Mouse (Mus musculus): ENCODE results near the gene Pdia6. TPM values are rescaled to one million over a fixed set of nuclear protein-coding genes. Genes with fewer than 3 reads are reported as not detected.

Gene Pdia6
- polyA plus RNA-seq, 1 experiment: 319 TPM

DNA sequence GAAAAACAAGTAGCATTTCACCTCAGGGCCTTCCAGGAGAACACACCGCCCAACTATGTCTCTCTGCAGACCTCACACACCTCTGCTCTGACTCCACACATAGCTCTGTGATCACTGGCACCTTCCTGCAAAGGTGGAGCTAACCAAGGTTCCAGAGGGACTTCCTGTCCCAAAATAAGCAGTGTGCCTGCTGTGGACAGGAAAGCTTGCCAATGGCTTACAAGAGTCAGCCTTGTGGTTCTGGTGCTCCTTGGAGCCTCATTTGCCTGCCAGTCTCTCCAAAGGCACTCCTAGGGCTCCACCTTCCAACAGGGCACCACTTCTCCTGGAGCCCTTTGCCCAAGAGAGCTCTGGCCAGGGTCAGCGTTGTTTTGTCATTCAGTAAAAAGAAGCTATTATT lies 1.5 kb upstream of the Pdia6 start:
- Histone ChIP-seq H3K79me2 (ENCODE audit: control insufficient read depth, insufficient read depth) (peaks cover 34% of the 10 kb centered on the region), H3K27me3 (ENCODE audit: control insufficient read depth, insufficient read depth, insufficient read length) (no peaks in the 10 kb centered on the region)

DNA sequence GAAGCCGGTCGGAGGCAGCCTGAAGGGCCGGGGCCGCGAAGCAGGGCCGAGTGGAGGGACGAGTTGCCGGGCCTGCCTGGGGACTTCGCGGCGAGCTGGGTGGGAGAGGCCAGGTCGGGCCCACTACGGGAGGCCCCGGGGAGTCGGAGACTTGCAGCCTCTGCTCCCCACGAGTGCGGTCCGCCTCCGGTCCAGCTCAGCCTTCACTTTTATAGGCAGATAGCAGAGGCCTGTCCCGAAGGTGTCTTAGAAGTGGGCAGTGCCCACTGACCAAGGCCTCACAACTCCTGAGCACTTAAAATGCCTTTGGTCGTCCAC lies 287 bp downstream of the Pdia6 start:
- no peaks in the 10 kb centered on the region for H3K27me3 ChIP-seq (ENCODE audit: control insufficient read depth, insufficient read depth, insufficient read length)
- H3K79me2 ChIP-seq (ENCODE audit: control insufficient read depth, insufficient read depth): peaks cover 52% of the 10 kb centered on the region
- H3K79me3 ChIP-seq (ENCODE audit: low read depth): peaks cover 38% of the 10 kb centered on the region
- peak overlapping the region; percentile 82 for H3K4me3 ChIP-seq (ENCODE audit: insufficient read depth, poor library complexity, severe bottlenecking)
- TF ChIP-seq MYOD1 (IDR thresholded peaks at IDR 0.05; ENCODE audit: control insufficient read depth, insufficient read length, low read depth) (no peak), FOSL1 (IDR thresholded peaks at IDR 0.05; ENCODE audit: insufficient read depth, low read length, poor library complexity, severe bottlenecking) (no peak), CEBPB (IDR thresholded peaks at IDR 0.05; ENCODE audit: low read depth) (no peak)
- H3K36me3 ChIP-seq (ENCODE audit: control insufficient read depth, insufficient read depth): peaks cover 29% of the 10 kb centered on the region
- peak overlapping the region; percentile 94 for H3ac ChIP-seq (ENCODE audit: control insufficient read depth, insufficient read length, low read depth)

More for the DNA sequence above, 1.5 kb upstream of the Pdia6 start:
- Histone ChIP-seq H3K4me3 (ENCODE audit: insufficient read depth, poor library complexity, severe bottlenecking) (no peak overlapping the region), H3K36me3 (ENCODE audit: control insufficient read depth, insufficient read depth) (peaks cover 12% of the 10 kb centered on the region), H3K79me3 (ENCODE audit: low read depth) (peaks cover 26% of the 10 kb centered on the region), H3ac (ENCODE audit: control insufficient read depth, insufficient read length, low read depth) (no peak overlapping the region)
- TF ChIP-seq CEBPB (IDR thresholded peaks at IDR 0.05; ENCODE audit: low read depth): no peak
- no peak for TF ChIP-seq CTCF (IDR thresholded peaks at IDR 0.05; ENCODE audit: control insufficient read depth, insufficient read depth, insufficient read length)
- no peak for TF ChIP-seq MYOD1 (IDR thresholded peaks at IDR 0.05; ENCODE audit: control insufficient read depth, insufficient read length, low read depth)
- TF ChIP-seq FOSL1 (IDR thresholded peaks at IDR 0.05; ENCODE audit: insufficient read depth, low read length, poor library complexity, severe bottlenecking): no peak
- no peak for TF ChIP-seq USF1 (IDR thresholded peaks at IDR 0.05; ENCODE audit: low read depth)
- TF ChIP-seq MYOG (IDR thresholded peaks at IDR 0.05; ENCODE audit: control insufficient read depth, extremely low read depth, insufficient read length): no peak

DNA sequence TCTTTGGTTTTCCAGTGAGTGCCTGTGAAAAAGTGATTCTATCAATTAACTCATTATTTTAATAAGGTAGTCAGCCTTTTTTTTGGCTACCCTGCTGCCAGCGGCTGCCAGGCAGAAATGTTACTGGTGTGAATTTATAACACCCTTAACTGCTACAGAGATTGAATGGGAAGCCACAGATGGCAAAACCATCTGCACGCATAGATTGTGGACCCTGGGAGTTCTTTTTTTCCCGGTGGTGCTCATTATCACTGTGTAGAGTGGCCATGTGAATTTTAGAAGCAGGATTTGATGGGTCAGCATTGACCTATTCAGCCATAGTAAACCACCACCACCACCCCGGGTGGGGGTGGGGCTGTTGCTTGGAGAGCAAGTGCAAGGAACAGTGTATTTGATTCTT lies 971 bp downstream of the Pdia6 start:
- Histone ChIP-seq H3ac (ENCODE audit: control insufficient read depth, insufficient read length, low read depth) (peak overlapping the region; percentile 59), H3K79me3 (ENCODE audit: low read depth) (peaks cover 44% of the 10 kb centered on the region), H3K36me3 (ENCODE audit: control insufficient read depth, insufficient read depth) (peaks cover 34% of the 10 kb centered on the region), H3K79me2 (ENCODE audit: control insufficient read depth, insufficient read depth) (peaks cover 59% of the 10 kb centered on the region), H3K27me3 (ENCODE audit: control insufficient read depth, insufficient read depth, insufficient read length) (no peaks in the 10 kb centered on the region), H3K4me3 (ENCODE audit: insufficient read depth, poor library complexity, severe bottlenecking) (peak overlapping the region; percentile 82)
- no peak for TF ChIP-seq FOSL1 (IDR thresholded peaks at IDR 0.05; ENCODE audit: insufficient read depth, low read length, poor library complexity, severe bottlenecking)
- TF ChIP-seq MYOG (IDR thresholded peaks at IDR 0.05; ENCODE audit: control insufficient read depth, extremely low read depth, insufficient read length): no peak
- TF ChIP-seq MYOD1 (IDR thresholded peaks at IDR 0.05; ENCODE audit: control insufficient read depth, insufficient read length, low read depth): no peak
- TF ChIP-seq CTCF (IDR thresholded peaks at IDR 0.05; ENCODE audit: control insufficient read depth, insufficient read depth, insufficient read length): no peak
- TF ChIP-seq USF1 (IDR thresholded peaks at IDR 0.05; ENCODE audit: low read depth): no peak
- TF ChIP-seq MAX (IDR thresholded peaks at IDR 0.05): no peak
- no peak for TF ChIP-seq CEBPB (IDR thresholded peaks at IDR 0.05; ENCODE audit: low read depth)

DNA sequence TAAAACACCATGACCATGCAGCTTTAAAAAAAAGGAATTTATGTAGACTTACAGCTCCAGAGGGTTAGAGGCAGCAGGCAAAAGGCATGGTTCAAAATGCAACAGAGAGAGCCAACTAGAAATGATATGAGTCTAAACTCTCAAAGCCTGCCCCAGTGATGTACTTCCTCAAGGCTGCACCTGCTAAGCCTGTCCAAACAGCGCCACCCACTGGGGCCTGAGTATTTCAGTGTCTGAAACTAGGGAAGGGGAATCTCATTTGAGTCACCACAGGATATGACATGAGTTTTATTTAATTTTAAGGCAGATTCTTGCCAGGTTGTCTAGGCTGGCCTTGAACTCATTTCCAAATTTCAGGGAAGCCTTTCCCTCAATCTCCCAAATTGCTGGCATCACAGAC lies 4.9 kb downstream of the Pdia6 start:
- Histone ChIP-seq H3K79me3 (ENCODE audit: low read depth) (peaks cover 59% of the 10 kb centered on the region), H3ac (ENCODE audit: control insufficient read depth, insufficient read length, low read depth) (no peak overlapping the region), H3K79me2 (ENCODE audit: control insufficient read depth, insufficient read depth) (peaks cover 83% of the 10 kb centered on the region), H3K27me3 (ENCODE audit: control insufficient read depth, insufficient read depth, insufficient read length) (no peaks in the 10 kb centered on the region), H3K36me3 (ENCODE audit: control insufficient read depth, insufficient read depth) (peaks cover 72% of the 10 kb centered on the region), H3K4me3 (ENCODE audit: insufficient read depth, poor library complexity, severe bottlenecking) (no peak overlapping the region)
- TF ChIP-seq MAX (IDR thresholded peaks at IDR 0.05) (no peak), FOSL1 (IDR thresholded peaks at IDR 0.05; ENCODE audit: insufficient read depth, low read length, poor library complexity, severe bottlenecking) (no peak), MYOD1 (IDR thresholded peaks at IDR 0.05; ENCODE audit: control insufficient read depth, insufficient read length, low read depth) (no peak), MYOG (IDR thresholded peaks at IDR 0.05; ENCODE audit: control insufficient read depth, extremely low read depth, insufficient read length) (no peak), USF1 (IDR thresholded peaks at IDR 0.05; ENCODE audit: low read depth) (no peak)

DNA sequence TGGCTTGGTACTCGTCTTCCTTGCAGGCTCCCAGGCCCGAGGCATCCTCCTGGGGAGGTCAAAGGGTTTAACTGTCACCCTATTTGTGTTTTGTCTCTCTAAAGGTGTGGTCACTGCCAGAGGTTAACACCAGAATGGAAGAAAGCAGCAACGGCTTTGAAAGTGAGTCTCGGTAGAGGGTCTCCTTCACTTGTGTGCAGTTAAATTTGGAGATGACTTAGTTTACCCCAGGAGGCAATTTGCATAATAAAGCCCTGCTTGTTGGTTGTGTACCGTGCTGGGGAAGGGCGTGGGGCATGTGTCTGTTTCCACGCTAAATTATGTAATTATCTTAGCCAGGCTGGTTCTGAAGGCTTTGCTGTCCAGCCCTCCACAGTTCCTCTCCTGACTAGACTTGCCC lies 7.5 kb downstream of the Pdia6 start:
- H3K79me3 ChIP-seq (ENCODE audit: low read depth): peaks cover 40% of the 10 kb centered on the region
- H3K36me3 ChIP-seq (ENCODE audit: control insufficient read depth, insufficient read depth): peaks cover 90% of the 10 kb centered on the region
- no peaks in the 10 kb centered on the region for H3K27me3 ChIP-seq (ENCODE audit: control insufficient read depth, insufficient read depth, insufficient read length)
- no peak overlapping the region for H3ac ChIP-seq (ENCODE audit: control insufficient read depth, insufficient read length, low read depth)
- peaks cover 59% of the 10 kb centered on the region for H3K79me2 ChIP-seq (ENCODE audit: control insufficient read depth, insufficient read depth)
- no peak overlapping the region for H3K4me3 ChIP-seq (ENCODE audit: insufficient read depth, poor library complexity, severe bottlenecking)
- no peak for TF ChIP-seq FOSL1 (IDR thresholded peaks at IDR 0.05; ENCODE audit: insufficient read depth, low read length, poor library complexity, severe bottlenecking)
- no peak for TF ChIP-seq MAX (IDR thresholded peaks at IDR 0.05)
- TF ChIP-seq MYOG (IDR thresholded peaks at IDR 0.05; ENCODE audit: control insufficient read depth, extremely low read depth, insufficient read length): no peak
- TF ChIP-seq CEBPB (IDR thresholded peaks at IDR 0.05; ENCODE audit: low read depth): no peak
- TF ChIP-seq USF1 (IDR thresholded peaks at IDR 0.05; ENCODE audit: low read depth): no peak
- no peak for TF ChIP-seq CTCF (IDR thresholded peaks at IDR 0.05; ENCODE audit: control insufficient read depth, insufficient read depth, insufficient read length)
- TF ChIP-seq MYOD1 (IDR thresholded peaks at IDR 0.05; ENCODE audit: control insufficient read depth, insufficient read length, low read depth): no peak

DNA sequence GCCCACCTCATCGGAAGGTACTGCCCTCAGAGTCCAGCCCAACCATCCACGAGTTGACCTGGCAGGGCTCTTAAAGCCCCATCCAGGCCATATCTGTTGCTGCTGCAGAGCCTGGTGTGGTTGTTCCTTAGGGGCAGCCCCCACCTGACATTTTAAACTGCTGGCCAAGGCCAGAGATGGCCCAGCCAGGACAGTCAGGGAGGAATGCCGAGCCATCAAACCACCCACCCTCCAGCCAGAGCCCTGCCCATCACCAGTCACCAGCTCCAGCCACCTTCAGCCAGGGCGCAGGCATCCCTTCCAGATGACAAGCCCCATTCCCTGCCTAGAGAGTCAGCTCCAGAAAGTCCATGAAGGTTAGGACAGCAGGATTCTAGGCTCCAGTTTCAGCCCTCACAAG lies 22.2 kb downstream of the Pdia6 start:
- Histone ChIP-seq H3K79me3 (ENCODE audit: low read depth) (no peaks in the 10 kb centered on the region), H3K79me2 (ENCODE audit: control insufficient read depth, insufficient read depth) (no peaks in the 10 kb centered on the region), H3K36me3 (ENCODE audit: control insufficient read depth, insufficient read depth) (peaks cover 18% of the 10 kb centered on the region), H3ac (ENCODE audit: control insufficient read depth, insufficient read length, low read depth) (no peak overlapping the region), H3K4me3 (ENCODE audit: insufficient read depth, poor library complexity, severe bottlenecking) (no peak overlapping the region), H3K27me3 (ENCODE audit: control insufficient read depth, insufficient read depth, insufficient read length) (no peaks in the 10 kb centered on the region)
- TF ChIP-seq CTCF (IDR thresholded peaks at IDR 0.05; ENCODE audit: control insufficient read depth, insufficient read depth, insufficient read length) (no peak), FOSL1 (IDR thresholded peaks at IDR 0.05; ENCODE audit: insufficient read depth, low read length, poor library complexity, severe bottlenecking) (no peak), MYOD1 (IDR thresholded peaks at IDR 0.05; ENCODE audit: control insufficient read depth, insufficient read length, low read depth) (no peak), MYOG (IDR thresholded peaks at IDR 0.05; ENCODE audit: control insufficient read depth, extremely low read depth, insufficient read length) (no peak), CEBPB (IDR thresholded peaks at IDR 0.05; ENCODE audit: low read depth) (no peak), USF1 (IDR thresholded peaks at IDR 0.05; ENCODE audit: low read depth) (no peak), MAX (IDR thresholded peaks at IDR 0.05) (no peak)
